Mouse (Mus musculus) 416B (cell line): ENCODE measurements around the gene Lonrf2.

Source experiments
- DNase-seq: peaks from one replicate; pipeline ENCODE4 v3.0.0; 2011; ENCODE audit warnings: low read depth

The Lonrf2 gene

DNA sequence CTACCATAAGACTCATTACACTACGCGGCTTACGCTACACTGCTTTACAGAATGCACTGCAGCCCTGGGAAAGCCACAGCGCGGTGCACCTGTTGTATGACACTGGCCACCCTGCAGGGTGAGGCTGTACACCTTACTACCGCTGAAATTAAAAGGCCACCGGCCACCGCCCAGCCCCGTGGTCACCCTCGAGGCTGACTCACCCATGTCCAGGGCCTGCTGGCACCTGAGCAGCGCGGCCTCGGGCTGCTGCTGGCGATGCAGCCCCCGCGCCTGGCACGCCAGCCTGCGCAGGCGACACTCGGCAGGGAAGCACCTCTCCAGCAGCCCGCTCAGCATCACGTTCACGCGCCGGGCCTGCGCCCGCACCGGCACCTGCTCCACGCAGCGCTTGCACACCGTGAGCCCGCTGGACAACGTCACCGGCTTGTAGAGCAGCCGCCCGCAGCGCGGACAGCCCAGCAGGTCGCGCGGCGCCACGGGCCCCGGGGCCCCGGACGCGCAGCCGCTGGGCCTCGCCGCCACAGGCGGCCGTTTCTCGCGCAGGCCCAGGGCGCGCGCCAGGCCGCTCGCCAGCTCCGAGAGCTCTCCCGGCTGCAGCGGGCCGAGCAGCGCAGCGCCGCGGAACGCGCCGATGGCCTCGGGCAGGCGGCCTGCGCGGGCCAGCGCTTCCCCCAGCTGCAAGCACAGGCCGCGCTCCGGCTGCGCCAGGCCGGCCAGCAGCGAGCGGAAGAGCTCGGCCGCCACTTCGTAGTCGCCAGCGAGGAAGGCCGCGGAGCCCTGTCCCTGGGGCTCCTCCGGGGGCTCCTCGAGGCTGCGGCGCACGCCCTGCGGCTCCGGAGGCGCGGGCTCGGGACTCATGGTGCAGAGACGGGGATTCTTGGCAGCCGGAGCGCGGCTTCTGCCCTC lies 689 bp downstream of the Lonrf2 start:
- no peak for DNase-seq

DNA sequence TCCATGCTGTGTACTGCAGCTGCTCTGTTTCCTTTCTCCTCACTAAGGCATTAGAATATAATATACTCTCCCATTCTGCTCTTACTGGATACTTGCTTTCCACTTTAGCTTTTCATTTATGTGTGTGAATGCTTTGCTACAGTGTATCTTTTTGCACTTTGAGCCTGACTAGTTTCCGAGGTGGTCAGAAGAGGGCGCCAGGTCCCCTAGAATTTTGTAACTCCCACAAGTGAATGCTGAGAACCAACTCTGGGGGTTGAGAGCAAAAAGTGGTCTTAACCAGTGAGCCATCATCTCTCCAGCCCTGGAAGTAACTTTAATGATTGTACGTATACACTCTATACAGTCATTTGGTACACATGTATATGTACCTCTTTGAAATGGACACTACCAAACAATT lies 1.6 kb downstream of the Lonrf2 start:
- peak; percentile 17 for DNase-seq

DNA sequence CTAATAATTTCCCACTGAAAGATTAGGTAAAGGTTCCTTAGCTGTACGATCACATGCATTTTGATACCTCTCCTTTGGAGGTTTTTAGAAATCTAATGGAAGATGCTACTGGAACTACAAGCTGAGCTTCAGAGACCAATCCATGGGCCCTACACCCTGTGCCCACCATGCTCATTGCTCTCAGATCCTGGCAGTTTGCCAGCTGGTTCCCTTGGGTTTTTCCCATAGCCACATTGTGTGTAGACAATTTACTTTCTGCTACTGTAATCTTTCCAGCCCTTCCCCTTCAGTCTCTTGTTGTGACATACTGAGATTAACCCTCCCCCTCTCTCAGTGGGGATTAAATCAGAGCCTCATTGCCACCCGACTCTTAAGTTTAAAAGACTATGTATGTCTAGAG lies 11.6 kb downstream of the Lonrf2 start:
- no peak for DNase-seq

DNA sequence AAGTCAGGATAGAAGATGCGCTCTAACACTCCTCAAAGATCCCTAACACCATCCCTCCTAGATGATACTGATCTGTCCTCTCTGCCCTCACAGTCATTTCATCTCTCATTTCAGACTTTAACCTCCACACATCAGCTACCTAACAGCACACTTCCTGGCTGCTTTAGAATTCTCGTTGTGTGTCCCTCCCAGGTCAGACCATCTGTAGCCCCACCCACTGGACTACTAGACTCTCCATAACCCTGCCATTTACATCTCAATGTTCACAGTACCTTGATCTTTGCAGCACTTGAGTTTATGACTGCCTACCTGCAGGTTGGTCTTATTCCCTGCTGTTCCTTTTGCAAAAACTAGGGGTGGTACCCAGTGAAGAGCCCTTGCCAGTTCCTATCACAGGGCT lies 12.7 kb downstream of the Lonrf2 start:
- DNase-seq, result no peak

DNA sequence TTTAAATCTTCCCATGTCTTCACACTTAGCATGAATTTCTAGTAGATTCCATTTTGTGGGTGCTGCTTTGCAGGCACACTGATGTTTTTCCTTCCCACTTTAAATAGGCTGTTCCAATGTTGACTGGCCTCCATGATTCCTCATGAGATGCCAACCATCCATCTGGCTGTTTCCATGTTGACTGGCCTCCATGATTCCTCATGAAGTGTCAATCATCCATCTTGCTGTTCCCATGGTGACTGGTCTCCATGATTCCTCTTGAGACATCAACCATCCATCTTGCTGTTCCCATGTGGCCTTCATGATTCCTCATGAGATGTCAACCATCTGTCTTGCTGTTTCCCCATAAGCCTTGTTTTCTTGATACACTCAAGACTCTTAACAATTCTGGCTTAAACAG lies 16.8 kb downstream of the Lonrf2 start:
- DNase-seq, result no peak

DNA sequence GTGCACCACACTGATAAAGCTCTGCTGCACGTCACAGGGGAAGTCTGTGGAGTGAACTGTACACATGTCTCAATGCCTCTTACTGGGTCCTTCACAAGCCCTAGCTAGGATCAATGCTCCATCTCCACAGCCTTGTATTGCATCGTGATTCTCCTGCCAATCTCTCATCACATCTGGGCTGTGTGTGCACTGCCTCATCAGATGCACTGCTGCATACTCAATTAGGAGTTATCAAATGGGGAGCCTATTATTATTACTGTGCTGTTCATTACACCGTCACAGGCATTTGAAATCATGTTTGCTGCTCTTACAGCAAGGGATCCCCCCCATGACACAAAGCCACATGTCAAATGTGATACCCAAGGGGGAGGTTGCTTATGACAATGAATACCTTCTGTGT lies 18.8 kb downstream of the Lonrf2 start:
- no peak for DNase-seq

DNA sequence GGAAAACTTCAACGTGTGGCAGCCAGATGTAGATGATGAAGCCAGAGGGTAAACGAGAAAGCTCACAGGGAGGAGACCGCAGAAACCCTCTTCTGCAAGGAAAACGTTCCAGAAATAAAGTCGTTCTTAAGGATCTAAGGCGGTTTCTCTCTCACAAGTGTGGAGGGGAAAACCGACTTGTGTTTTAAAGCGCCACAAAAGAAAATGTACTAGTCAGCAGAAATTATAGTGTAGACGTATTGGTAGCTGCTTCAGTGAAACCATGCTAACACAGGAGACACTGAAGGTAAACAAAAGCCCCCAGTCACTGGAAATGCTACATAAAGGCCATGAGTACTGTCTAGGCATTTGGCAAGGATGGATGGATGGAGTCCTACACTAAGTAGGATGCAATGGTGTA lies 19.2 kb downstream of the Lonrf2 start:
- DNase-seq, result no peak

DNA sequence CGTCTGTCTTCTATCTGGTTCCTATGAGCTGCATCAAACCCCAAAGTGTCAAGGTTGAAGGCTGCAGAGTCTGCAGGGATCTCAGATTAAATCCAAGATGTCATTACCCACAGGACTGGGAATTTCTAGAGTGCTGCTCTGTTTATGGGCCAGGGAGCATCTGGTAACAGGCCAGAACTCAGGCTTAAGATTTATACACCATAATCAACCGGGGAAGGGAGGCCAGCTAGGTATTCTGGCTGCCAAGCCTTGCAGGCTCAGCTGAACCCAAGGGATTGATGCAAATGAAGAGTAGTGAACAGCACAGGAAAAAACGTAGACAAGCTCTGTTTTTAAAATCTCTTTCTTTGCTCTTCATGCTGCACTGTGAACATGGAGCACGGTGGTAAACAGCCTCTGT lies 20.2 kb downstream of the Lonrf2 start:
- DNase-seq, result no peak

DNA sequence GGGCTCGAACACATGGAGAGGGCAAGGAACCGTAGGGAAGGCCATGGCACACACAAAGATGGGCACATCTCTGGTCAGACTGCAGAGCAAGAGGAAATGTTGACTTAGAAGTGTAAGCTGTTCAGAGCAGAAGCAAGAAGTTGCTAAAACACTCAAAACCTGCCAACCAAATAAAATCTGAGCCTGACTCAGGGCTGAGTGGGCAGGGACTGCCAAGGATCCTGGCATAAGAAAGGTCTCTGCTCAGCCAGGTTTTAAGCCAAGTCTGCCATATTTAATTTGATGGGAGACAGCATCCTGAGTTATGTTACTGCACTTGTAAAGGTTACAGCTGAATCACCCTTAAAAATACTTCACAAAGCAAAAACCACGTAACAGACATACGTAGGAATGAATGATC lies 29.4 kb downstream of the Lonrf2 start:
- no peak for DNase-seq

DNA sequence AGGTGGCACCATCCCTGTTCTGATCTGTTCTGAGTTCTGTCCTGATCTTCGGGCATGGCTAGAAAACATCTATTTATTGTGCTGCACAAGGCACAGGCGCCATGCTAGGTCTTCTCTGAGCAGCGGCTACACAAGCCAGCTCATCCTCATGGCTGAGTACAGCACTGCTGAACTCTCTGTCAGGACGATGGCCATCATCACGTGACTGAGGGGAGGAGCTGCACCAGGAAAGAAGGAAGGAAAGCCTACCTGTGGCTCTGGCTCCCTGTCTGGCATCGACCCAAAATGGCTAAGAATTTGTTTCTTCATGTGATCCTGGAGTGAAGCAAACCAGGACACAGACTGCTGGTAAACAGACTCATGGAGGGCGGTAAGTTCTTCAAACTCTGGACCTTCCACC lies 36.1 kb downstream of the Lonrf2 start:
- no peak for DNase-seq

DNA sequence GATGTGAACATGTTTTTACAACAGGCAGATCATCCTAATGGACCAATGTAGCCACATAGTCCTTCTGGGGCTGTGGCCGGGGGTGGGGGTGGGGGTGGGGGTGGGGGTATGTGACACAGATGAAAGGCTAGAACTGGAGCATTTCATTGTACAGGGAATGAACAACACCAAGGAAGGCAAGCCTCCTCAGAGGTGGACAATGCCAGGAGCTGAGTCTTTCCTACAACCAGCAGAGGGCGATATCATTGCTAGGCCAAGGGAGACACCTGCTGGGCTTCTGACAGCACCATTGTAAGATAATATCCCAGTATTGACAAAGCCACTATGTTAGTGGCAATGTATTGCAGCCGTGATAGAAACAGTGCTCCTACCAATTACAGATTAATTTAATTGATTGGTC lies 37.2 kb downstream of the Lonrf2 start:
- peak; percentile 66 for DNase-seq

DNA sequence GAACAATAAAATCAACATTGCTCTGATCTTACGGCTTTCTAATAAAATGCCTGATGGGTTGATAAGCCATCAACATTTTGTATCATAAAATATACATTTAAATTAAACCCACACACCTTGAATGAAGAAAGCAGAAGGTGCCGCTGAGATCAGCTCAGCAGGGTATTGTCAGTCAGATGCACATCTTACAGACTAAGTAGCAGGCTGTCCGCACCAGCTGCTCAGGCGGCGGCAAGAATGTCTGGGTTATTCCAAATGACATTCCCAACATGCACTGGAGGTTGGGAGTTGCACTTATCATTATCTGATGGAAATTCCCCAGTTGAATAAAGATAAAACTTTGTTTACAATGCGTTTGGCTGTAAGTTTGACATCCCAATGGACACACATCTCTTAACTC lies 39.6 kb downstream of the Lonrf2 start:
- no peak for DNase-seq

DNA sequence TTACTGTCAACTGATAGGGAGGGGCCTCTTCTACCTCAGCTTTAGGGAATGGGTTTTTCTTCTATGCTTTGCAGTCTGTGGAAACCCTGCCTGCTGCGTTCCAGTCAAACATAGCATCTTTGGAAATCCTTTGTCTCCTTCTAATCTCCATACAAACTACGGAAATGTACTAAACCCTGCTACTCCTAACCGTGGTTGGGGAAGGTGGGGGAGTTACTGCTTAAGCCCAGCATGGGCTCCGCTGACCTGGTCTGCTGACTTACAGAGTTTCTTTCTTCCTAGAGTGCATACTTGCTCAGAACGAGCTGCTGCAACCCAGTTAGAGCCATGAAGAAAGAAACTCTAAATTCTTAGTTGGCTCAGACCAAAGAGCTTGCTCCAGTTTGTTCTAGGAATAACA lies 41.0 kb downstream of the Lonrf2 start:
- no peak for DNase-seq

DNA sequence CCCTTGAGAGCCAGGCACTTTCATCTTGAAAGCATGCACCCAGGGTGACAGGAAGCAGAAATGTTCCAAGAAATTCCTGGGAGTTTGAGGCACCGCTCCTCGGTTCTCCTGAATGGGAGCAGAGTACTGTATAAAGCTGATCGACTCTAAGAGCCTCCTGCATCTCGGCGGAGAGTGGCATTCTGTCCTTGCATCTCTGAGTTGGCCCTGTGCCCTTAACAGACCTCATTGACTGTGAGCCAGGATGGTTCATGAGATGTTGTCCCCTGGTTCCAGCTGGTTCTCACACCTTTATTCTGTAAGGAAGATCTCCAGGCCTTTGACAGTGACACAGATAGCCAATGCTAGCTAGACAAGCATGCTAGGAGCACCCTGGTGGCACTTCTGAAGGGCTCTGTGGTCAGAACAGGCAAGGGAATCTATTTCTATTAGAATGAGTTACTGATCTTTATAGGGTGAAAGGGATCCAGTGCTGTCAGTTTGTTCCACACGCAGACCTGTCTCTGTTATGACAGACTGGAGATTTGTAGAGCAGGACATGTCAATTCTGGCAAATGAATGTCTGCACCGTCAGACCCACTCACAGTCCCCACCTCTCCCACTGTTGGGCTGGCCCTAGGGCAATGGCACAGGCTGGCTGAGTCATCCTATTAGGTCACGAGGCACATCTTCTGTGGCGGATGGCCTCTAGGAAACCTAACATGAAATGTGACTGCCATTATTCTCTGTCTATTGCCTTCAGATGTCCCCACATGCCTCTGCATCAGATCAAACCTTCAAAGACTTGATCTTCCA lies 45.3 kb downstream of the Lonrf2 start:
- peak; percentile 63 for DNase-seq

DNA sequence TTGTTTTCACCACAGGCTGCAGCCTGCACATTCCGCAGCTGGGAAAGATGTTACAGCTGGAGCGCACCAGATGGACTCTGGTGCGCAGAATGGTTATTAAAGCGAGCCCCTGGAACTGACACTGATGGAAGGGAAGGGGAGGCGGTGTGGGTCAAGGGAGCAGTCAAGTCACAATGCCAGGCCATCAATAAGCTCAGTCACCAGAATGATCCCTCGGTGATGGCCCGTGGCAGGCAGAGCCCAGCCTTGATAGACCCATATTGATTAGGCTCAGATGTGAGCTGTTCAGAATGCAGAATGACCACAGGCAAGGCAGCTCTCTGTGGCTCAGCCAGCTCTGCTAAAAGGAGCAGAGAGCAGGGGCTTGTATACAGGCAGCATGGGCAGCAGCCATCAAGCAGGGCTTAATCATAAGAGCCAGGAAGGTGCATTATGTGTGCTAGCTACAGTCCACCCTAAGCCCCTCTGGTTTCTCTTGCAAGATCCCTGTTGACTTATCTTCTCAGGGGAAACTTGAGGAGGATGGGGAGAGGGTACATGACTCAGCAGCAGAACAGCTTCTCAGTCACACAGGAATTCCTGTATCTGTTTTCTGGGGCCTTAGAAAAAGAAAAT lies 46.4 kb downstream of the Lonrf2 start:
- DNase-seq, result peak; percentile 51

DNA sequence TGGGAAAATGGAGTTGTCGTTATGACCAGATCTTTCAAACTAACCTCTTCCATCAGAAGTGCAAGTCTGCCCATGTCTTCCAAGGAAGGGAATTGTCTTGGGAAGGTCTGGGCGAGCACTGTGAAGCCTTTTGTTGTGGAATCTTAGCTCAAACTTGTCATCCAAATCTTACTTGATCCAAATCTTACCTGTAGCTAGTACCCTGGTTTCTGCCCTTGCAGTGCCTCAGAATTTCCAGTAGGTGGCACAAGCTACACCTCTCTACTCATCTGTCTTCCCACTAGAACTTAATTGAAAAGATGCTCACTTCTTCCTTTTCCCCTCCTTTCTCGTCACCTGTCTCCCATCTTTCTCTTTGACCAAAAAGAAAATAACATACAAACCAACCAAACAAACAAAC lies 47.6 kb downstream of the Lonrf2 start:
- peak; percentile 45 for DNase-seq

DNA sequence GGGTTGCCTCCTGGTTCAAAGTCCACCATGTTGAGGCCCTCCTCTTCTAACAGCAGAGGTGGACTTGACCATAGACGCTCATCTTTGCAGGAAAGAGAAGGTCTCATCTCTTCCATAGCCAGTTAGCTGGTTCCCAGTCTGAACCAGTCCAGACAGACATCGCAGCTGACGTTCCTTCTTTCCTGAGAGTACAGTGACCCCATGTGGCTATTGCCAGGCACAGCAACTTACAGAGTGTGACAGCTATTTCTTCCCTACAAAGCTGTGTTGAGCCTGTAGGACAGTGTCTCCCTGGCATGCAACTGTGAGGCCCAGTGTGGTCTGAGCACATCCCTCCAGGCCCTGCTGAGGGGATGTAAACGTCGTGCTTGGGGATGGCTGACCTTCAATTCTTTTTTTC lies 49.1 kb downstream of the Lonrf2 start:
- peak; percentile 83 for DNase-seq

DNA sequence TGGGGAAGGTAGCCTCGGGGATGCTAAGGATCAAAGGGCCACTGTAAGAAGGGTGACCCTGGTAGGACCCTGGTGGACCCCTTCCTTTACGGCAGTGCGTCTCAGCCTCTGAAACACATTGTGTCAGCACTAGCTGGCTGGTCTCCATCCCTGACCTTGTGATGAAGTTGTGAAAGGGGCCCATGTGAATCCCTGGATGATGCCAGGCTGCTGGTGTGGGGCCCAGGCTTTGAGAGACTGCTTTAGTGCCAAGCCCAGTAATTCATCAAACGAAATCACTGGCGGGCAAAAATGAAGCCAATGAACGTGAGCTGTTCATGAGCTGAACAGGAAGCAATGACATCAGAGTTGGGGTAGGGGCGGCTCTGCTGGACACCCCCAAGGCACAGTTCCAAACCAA lies 50.2 kb downstream of the Lonrf2 start:
- DNase-seq, result no peak

DNA sequence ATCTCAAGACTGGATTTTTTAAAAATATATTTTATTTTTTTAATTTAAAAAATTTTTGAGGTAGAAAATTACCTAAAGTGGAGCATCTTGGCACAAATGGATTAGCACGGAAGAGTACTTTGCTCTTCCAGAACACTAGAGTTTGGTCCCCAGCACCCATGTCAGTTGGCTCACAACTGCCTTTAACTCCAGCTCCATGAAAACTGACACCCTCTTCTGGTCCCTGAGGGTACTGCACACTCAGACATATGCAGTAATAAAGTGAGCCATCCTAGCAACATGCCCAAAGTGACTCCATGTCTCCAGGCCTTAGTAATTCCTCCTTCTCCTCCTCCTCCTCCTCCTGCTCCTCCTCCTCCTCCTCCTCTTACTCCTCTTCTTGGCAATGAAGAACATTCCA lies 58.2 kb downstream of the Lonrf2 start:
- no peak for DNase-seq

DNA sequence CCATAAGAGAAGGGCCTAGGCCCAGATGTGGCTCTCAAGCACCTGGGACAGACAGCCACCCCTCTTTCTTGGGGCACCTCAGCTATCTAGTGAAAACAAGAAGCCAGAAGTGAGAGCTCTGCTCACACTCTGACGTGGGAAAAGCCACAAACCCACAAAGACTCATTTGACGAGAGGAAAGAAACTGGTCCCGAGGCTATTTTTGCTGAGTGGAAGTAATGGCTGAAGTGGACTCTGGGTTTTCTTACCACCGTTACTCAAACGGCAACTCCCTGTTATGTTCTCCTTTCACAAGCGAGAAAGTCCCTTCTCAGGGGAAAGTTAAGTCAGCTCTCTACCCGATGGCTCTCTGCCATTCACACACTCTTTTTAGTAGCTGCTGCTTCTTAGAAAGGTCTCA lies 59.0 kb downstream of the Lonrf2 start:
- DNase-seq, result peak; percentile 80

DNA sequence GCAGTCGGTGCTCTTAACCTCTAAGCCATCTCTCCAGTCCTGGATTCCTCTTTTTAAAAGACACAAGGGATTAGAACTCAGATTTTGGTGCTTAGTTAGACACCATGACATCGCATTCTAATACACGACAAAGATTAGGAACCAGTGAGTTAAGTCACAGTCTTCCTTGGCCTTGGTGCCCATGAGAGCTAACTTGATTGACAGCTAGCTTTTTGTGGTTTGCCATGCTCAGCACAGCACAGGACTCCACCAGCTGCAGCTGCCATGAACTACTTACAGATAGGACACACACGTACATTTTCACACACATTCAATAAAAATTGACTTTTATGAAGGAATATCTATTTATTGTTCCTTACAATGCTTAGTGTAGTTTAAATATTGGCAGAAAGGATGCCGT lies 60.8 kb downstream of the Lonrf2 start:
- DNase-seq, result peak; percentile 71

DNA sequence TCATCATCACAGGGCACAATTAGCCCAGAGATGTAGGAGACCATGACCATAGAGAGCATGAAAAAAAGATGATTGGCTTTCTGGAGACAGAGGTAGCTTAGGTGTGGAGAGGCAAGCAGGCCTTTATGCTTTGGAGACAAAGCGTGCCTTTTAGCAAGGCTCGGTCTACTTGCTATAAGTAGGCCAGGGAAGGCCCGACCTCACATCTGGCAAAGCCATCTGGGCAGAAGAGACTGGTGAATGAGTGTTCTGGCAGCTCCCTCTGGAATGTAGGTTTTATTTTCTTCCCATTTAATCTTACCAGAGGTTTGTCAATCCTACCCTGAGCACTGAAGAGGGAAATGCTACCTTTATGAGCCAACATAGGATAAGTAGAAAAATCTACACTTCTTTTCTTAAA lies 65.8 kb downstream of the Lonrf2 start:
- DNase-seq, result no peak

DNA sequence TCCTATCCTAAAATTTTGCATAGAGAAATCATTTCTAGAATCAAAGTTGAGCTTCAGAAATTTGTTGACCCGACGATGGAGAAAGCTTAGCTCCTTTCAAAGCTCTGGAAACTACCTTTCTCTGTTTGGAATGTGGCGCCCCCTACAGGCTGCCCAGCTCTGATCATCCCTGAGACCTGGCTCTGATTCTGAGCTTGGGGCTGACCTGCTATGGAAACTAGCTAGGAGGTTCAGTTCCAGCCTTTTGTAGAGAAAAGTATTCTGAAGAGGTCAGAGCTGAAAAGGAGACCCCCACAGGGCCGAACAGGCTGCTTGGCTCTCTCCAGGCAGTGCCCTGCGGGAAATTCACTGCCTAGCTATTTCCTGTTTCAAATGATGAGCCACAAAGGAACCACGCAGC lies 66.6 kb downstream of the Lonrf2 start:
- peak; percentile 77 for DNase-seq
